Mouse (Mus musculus) hindbrain, embryonic 14.5 days (tissue): ENCODE data around the gene Etl4. TPM values are rescaled to one million over a fixed set of nuclear protein-coding genes. Genes with fewer than 3 reads are reported as not detected.

Experiments used
- ATAC-seq: fragments of 200-750 bp; cut with Nextera tagmentation; 2 replicates; pipeline ENCODE4 v1.8.0; 2017; ENCODE audit warnings: moderate number of reproducible peaks, mild to moderate bottlenecking, moderate TSS enrichment, moderate library complexity; ENCODE audit not compliant: low FRiP score
- DNase-seq: peaks from one replicate; pipeline ENCODE4 v3.0.0-alpha.2; 2015; ENCODE audit warnings: low spot score
- H3K27ac ChIP-seq: fragments of 300-500 bp; sonication (generic); 2 replicates; pipeline ENCODE4 v1.5.1; 2014; ENCODE audit warnings: mild to moderate bottlenecking, moderate library complexity
- H3K27me3 ChIP-seq: fragments of 300-500 bp; sonication (generic); 2 replicates; pipeline ENCODE4 v1.6.1; 2014; ENCODE audit warnings: mild to moderate bottlenecking, low read length, mixed read lengths; ENCODE audit not compliant: control insufficient read depth, insufficient read depth
- H3K36me3 ChIP-seq: fragments of 300-500 bp; sonication (generic); replicated peaks from 2 replicates; pipeline ENCODE4 v1.6.1; 2014; ENCODE audit not compliant: control insufficient read depth, insufficient read depth
- H3K4me1 ChIP-seq: fragments of 300-500 bp; sonication (generic); replicated peaks from 2 replicates; pipeline ENCODE4 v1.6.1; 2014; ENCODE audit warnings: antibody characterized with exemption, low read length, mixed read lengths; ENCODE audit not compliant: control insufficient read depth, insufficient read depth
- H3K4me2 ChIP-seq: fragments of 300-500 bp; sonication (generic); replicated peaks from 2 replicates; pipeline ENCODE4 v1.6.1; 2014; ENCODE audit warnings: mild to moderate bottlenecking, moderate library complexity
- H3K4me3 ChIP-seq: fragments of 300-500 bp; sonication (generic); replicated peaks from 2 replicates; pipeline ENCODE4 v1.5.1; 2014; ENCODE audit warnings: mild to moderate bottlenecking, low read length
- H3K9ac ChIP-seq: fragments of 300-500 bp; sonication (generic); 2 replicates; pipeline ENCODE4 v1.6.1; 2014
- H3K9me3 ChIP-seq: fragments of 300-500 bp; sonication (generic); 2 replicates; pipeline ENCODE4 v1.6.1; 2016; ENCODE audit warnings: low read length; ENCODE audit not compliant: control insufficient read depth
- WGBS: fragments of 180-500 bp; shearing (Covaris S2); extraction: QIAGEN DNeasy Blood & Tissue Kit; methylation state at CpG from one replicate; pipeline ENCODE4 v1.1.7; 2014; 5-methylcytosine and 5-hydroxymethylcytosine counted together
- microRNA-seq: library from miRNA; unstranded; fragments of <30 nt; microRNA quantifications from one replicate; pipeline ENCODE4, GENCODE M21; 2016
- polyA plus RNA-seq: library from polyadenylated mRNA; unstranded; fragments of >200 nt; fragmentation: Nextera tagmentation; extraction: Ambion mirVana; gene quantifications from 2 replicates; pipeline ENCODE4 v1.2.1, GENCODE M21; 2014

Gene Etl4
- polyA plus RNA-seq, 1 experiment from 2014 or later, result 5.9 TPM

GRCm38 (mm10) chr2:20826258-20826657, 916.7 kb downstream of the Etl4 start:
- H3K4me3 ChIP-seq, result no peak overlapping the region
- H3K36me3 ChIP-seq, result no peaks in the 10 kb centered on the region
- no peak overlapping the region for H3K4me2 ChIP-seq
- DNase-seq (no peak), ATAC-seq (no peak)
- H3K27me3 ChIP-seq, result no peaks in the 10 kb centered on the region
- no peaks in the 10 kb centered on the region for H3K4me1 ChIP-seq
- H3K9me3 ChIP-seq, result no peaks in the 10 kb centered on the region
- H3K27ac ChIP-seq, result no peak overlapping the region
- H3K9ac ChIP-seq, result no peak overlapping the region

GRCm38 (mm10) chr2:20830882-20831281, 921.3 kb downstream of the Etl4 start:
- no peak for ATAC-seq
- 80% methylated on average over 3 of the region's 3 CpGs for WGBS

GRCm38 (mm10) chr2:20831608-20832406, 922.2 kb downstream of the Etl4 start:
- WGBS, result 83% methylated on average over 3 of the region's 3 CpGs
- Histone ChIP-seq H3K4me1 (no peaks in the 10 kb centered on the region), H3K27ac (no peak overlapping the region), H3K4me3 (no peak overlapping the region), H3K4me2 (no peak overlapping the region), H3K36me3 (no peaks in the 10 kb centered on the region), H3K9me3 (no peaks in the 10 kb centered on the region), H3K27me3 (no peaks in the 10 kb centered on the region), H3K9ac (no peak overlapping the region)
- no peak for ATAC-seq
- no peak for DNase-seq

More at GRCm38 (mm10) chr2:20830882-20831281, 921.3 kb downstream of the Etl4 start:
- DNase-seq, result no peak
- H3K27me3 ChIP-seq, result no peaks in the 10 kb centered on the region
- no peaks in the 10 kb centered on the region for H3K9me3 ChIP-seq
- no peak overlapping the region for H3K27ac ChIP-seq
- no peak overlapping the region for H3K4me2 ChIP-seq
- H3K9ac ChIP-seq, result no peak overlapping the region
- H3K4me3 ChIP-seq, result no peak overlapping the region
- no peaks in the 10 kb centered on the region for H3K4me1 ChIP-seq
- H3K36me3 ChIP-seq, result no peaks in the 10 kb centered on the region

- no peak overlapping the region for H3K4me3 ChIP-seq
- H3K9me3 ChIP-seq, result no peaks in the 10 kb centered on the region
- WGBS, result 46% methylated on average over 18 of the region's 18 CpGs
- ATAC-seq (peak; percentile 64), DNase-seq (no peak)
- peaks cover 77% of the 10 kb centered on the region for H3K36me3 ChIP-seq
- no peaks in the 10 kb centered on the region for H3K27me3 ChIP-seq
- H3K4me2 ChIP-seq, result no peak overlapping the region
- H3K4me1 ChIP-seq, result no peaks in the 10 kb centered on the region
- H3K27ac ChIP-seq, result 0 out of 2 replicates have a peak overlapping the region, but pooled peaks have one; percentile 14
- H3K9ac ChIP-seq, result no peak overlapping the region
These were observed 939.8 kb downstream of the Etl4 start for GRCm38 (mm10) chr2:20849346-20849745.

Small RNAs within 50 kb of the gene (microRNA-seq; reads per million reads assigned to microRNA genes)
- gene Gm44457, result not detected
